Mouse (Mus musculus): Measurements from ENCODE around the gene Ecm1.

GRCm38 (mm10) chr3:95701877-95702540 lies 37.4 kb downstream of the Ecm1 start:
- TF ChIP-seq CTCF (conservative IDR thresholded peaks at IDR 0.05; ENCODE audit: insufficient read depth, insufficient read length, low read depth, low read length) (0 out of 2 replicates have a peak, but pooled peaks have one; percentile 24), POLR2A (IDR thresholded peaks at IDR 0.05; ENCODE audit: low read depth, low read length) (no peak)

All from kidney, adult 2 months (tissue).